Mouse (Mus musculus): ENCODE data around the gene Gm3727. TPM values are rescaled to one million over a fixed set of nuclear protein-coding genes. Genes with fewer than 3 reads are reported as not detected.
"Not testable (repeated sequence)": the region's sequence is repeated elsewhere in the genome, so short reads cannot be mapped to it uniquely, and the experiment has no call there.

Gm3727 gene
- total RNA-seq (2015) (not detected in 2 replicates), total RNA-seq (2017) (not detected in 2 replicates)

DNA sequence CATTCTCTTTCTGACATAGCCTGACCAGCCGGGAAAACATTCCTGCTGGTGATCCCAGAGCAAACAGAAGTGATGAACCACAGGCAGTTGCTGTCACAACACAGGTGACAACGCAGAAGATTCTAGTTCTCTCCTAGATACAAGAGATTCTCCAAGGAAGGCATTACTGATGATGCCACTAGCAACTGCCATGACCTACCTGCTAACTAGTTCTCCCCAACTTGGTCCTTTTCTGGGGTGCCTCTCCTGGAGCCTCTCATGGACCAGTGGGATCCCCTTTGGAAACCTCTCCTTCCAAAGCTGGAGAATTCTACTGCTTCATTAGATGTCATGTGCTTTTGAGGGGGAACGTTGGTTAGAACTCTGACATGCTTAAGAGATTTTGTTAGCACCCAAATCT lies at the start of gene Gm3727:
Gene Gm3727 (minus strand): TSS at position 101 of the 400 bp plus-strand sequence.
- not testable (repeated sequence) for ATAC-seq (replicated peaks; ENCODE audit: poor library complexity)

DNA sequence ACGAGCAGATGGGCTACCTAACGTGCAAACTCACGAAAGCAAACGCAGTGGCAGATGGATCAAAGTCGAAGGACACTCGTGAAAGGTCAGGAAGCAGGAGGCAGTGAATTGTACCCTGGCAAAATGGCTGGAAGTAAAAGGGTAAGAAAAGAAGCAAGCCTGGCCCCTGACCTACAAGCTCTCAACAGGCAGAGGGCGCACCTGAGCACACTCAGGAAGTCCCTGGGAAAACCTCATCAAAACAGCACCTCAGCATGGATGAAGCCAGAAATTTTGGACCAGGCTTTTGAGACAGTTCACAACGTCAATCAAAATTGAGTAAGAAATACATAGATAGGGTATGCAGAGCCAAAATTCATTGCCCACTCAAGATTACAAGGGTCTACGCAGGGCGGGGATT lies 21.0 kb downstream of the Gm3727 start:
- ATAC-seq (replicated peaks; ENCODE audit: poor library complexity): not testable (repeated sequence)

Other genes starting within 250 kb of the Gm3727 start
- 0.07 TPM in 1 of 2 replicates, not detected in the other for gene Gm10406, start 237.3 kb downstream of the Gm3727 start, total RNA-seq (2015)
- not detected in 2 replicates for gene Gm10406, start 237.3 kb downstream of the Gm3727 start, total RNA-seq (2017)
- not detected in 2 replicates for gene Gm3685, start 219.7 kb downstream of the Gm3727 start, total RNA-seq (2015)
- not detected in 2 replicates for gene Gm3685, start 219.7 kb downstream of the Gm3727 start, total RNA-seq (2017)
- 0.42 TPM in 1 of 2 replicates, not detected in the other for gene Gm3696, start 164.1 kb downstream of the Gm3727 start, total RNA-seq (2015)
- gene Gm3696, start 164.1 kb downstream of the Gm3727 start, total RNA-seq (2017): not detected in 2 replicates
- gene Gm6676, start 139.3 kb downstream of the Gm3727 start, total RNA-seq (2015): not detected in 2 replicates
- not detected in 2 replicates for gene Gm6676, start 139.3 kb downstream of the Gm3727 start, total RNA-seq (2017)
- 0.64 TPM in 1 of 2 replicates, not detected in the other for gene Gm3512, start 90.2 kb downstream of the Gm3727 start, total RNA-seq (2015)
- gene Gm3512, start 90.2 kb downstream of the Gm3727 start, total RNA-seq (2017): 0.81 and 0.83 TPM in 2 replicates
- gene Gm16434, start 70.2 kb downstream of the Gm3727 start, total RNA-seq (2015): not detected in 2 replicates
- not detected in 2 replicates for gene Gm16434, start 70.2 kb downstream of the Gm3727 start, total RNA-seq (2017)
- 0.10 TPM in 1 of 2 replicates, not detected in the other for gene Gm3739, start 50.3 kb upstream of the Gm3727 start, total RNA-seq (2015)
- gene Gm3739, start 50.3 kb upstream of the Gm3727 start, total RNA-seq (2017): 0.21 TPM in 1 of 2 replicates, not detected in the other
- gene Gm5797, start 67.7 kb upstream of the Gm3727 start, total RNA-seq (2015): not detected in 2 replicates
- not detected in 2 replicates for gene Gm5797, start 67.7 kb upstream of the Gm3727 start, total RNA-seq (2017)
- gene Gm8374, start 100.4 kb upstream of the Gm3727 start, total RNA-seq (2015): not detected in 2 replicates
- not detected in 2 replicates for gene Gm8374, start 100.4 kb upstream of the Gm3727 start, total RNA-seq (2017)
- gene Gm3755, start 186.2 kb upstream of the Gm3727 start, total RNA-seq (2015): not detected in 2 replicates
- not detected in 2 replicates for gene Gm3755, start 186.2 kb upstream of the Gm3727 start, total RNA-seq (2017)
- gene Gm3752, start 219.0 kb upstream of the Gm3727 start, total RNA-seq (2015): not detected in 2 replicates
- not detected in 2 replicates for gene Gm3752, start 219.0 kb upstream of the Gm3727 start, total RNA-seq (2017)